31 mouse cellular contexts compared by ENCODE assay signal in genomic region chr5:23661191-23661590, GRCm38 (mm10). TPM values are rescaled to one million over a fixed set of nuclear protein-coding genes. Genes with fewer than 3 reads are reported as not detected.
DNase-seq lines count a peak whose midpoint lies in the region; ATAC-seq and TF ChIP-seq lines count a peak whose summit lies in the region.
"Had no signal": no experiment of that assay in that cellular context is flagged by ENCODE, and none has a peak within 500 bp of the region (broad histone marks: within the 10 kb centered on the region; RNA-seq: fewer than 3 reads in every experiment).

No protein-coding gene starts in this region.

- no peaks in the 10 kb centered on the region for H3K27me3 ChIP-seq in lung, embryonic 14.5 days (ENCODE audit: insufficient read depth, low read length)
- H3K27me3 ChIP-seq: embryonic facial prominence, embryonic 13.5 days; forebrain, embryonic 13.5 days; heart, embryonic 12.5 days; heart, embryonic 15.5 days; hindbrain, embryonic 13.5 days; Patski had no signal

- no peaks in the 10 kb centered on the region for H3K4me1 ChIP-seq in lung, embryonic 14.5 days (ENCODE audit: insufficient read depth)
- H3K4me1 ChIP-seq: embryonic facial prominence, embryonic 10.5 days; forebrain, embryonic 13.5 days; hindbrain, embryonic 13.5 days had no signal

- no peaks in the 10 kb centered on the region for H3K9me3 ChIP-seq in lung, embryonic 14.5 days (ENCODE audit: low read depth, low read length)
- H3K9me3 ChIP-seq: embryonic facial prominence, embryonic 10.5 days; embryonic facial prominence, embryonic 13.5 days; forebrain, embryonic 10.5 days; forebrain, embryonic 13.5 days; heart, embryonic 12.5 days; heart, embryonic 15.5 days; hindbrain, embryonic 10.5 days; hindbrain, embryonic 13.5 days had no signal

- H3K4me3 ChIP-seq in lung, embryonic 14.5 days (ENCODE audit: low read depth, low read length): no peak overlapping the region
- H3K4me3 ChIP-seq: embryonic facial prominence, embryonic 10.5 days; embryonic facial prominence, embryonic 13.5 days; erythroblast, embryonic 14.5 days; forebrain, embryonic 10.5 days; forebrain, embryonic 13.5 days; gastrocnemius, adult 2 months; heart, embryonic 12.5 days; heart, embryonic 15.5 days; hindbrain, embryonic 10.5 days; hindbrain, embryonic 13.5 days had no signal

- no peak for TF ChIP-seq CTCF in lung, embryonic 14.5 days (IDR thresholded peaks at IDR 0.05; ENCODE audit: low read depth)

- no peak overlapping the region for H3K4me2 ChIP-seq in lung, embryonic 14.5 days
- H3K4me2 ChIP-seq: embryonic facial prominence, embryonic 13.5 days; forebrain, embryonic 13.5 days; heart, embryonic 12.5 days; heart, embryonic 15.5 days; hindbrain, embryonic 13.5 days had no signal

- H3K36me3 ChIP-seq in lung, embryonic 14.5 days (ENCODE audit: insufficient read depth): no peaks in the 10 kb centered on the region
- H3K36me3 ChIP-seq: embryonic facial prominence, embryonic 10.5 days; embryonic facial prominence, embryonic 13.5 days; forebrain, embryonic 10.5 days; heart, embryonic 12.5 days; heart, embryonic 15.5 days; hindbrain, embryonic 10.5 days; hindbrain, embryonic 13.5 days had no signal

- no peak overlapping the region for H3K9ac ChIP-seq in lung, embryonic 14.5 days
- H3K9ac ChIP-seq: embryonic facial prominence, embryonic 13.5 days; forebrain, embryonic 13.5 days; heart, embryonic 12.5 days; heart, embryonic 15.5 days; hindbrain, embryonic 13.5 days had no signal

- no peak for DNase-seq in lung, embryonic 14.5 days
- DNase-seq in lung, postnatal 4 days: no peak
- peak; percentile 24 for DNase-seq in c-Kit-positive CD71-negative TER-119-negative erythroid progenitor cells, embryonic 14.5 days (ENCODE audit: low read depth)
- peak; percentile 37 for DNase-seq in mesoderm, embryonic 11.5 days (ENCODE audit: low read depth, low spot score)
- DNase-seq in right cerebral cortex, postnatal 25 days: no peak
- DNase-seq: adrenal gland, postnatal 10 days; adrenal gland, postnatal 36 days; cerebellum, adult 11 months; cerebellum, adult 2 months; cerebellum, postnatal 10 days; cerebellum, postnatal 36 days; embryo, embryonic 11 days; gastrocnemius, adult 2 months; gastrocnemius, postnatal 14 days; heart, postnatal 10 days; heart, postnatal 36 days; kidney, adult 11 months had no signal

- WGBS in lung, embryonic 14.5 days: 51% methylated on average over 2 of the region's 2 CpGs

- 0 out of 2 replicates have a peak, but pooled peaks have one; percentile 31 for ATAC-seq in lung, embryonic 14.5 days (ENCODE audit: insufficient read depth)
- ATAC-seq in erythroid progenitor cell, adult 5-6 weeks (replicated peaks; ENCODE audit: low FRiP score, poor library complexity, severe bottlenecking): no peak
- ATAC-seq: CD4-positive, CD25-positive, alpha-beta regulatory T cell, adult 4 months; forebrain, embryonic 13.5 days; forebrain, embryonic 16.5 days; hindbrain, embryonic 16.5 days; Patski had no signal

- no peak overlapping the region for H3K27ac ChIP-seq in lung, embryonic 14.5 days (ENCODE audit: low read depth)
- H3K27ac ChIP-seq: embryonic facial prominence, embryonic 10.5 days; embryonic facial prominence, embryonic 13.5 days; forebrain, embryonic 10.5 days; forebrain, embryonic 13.5 days; gastrocnemius, adult 2 months; heart, embryonic 15.5 days; hindbrain, embryonic 10.5 days; hindbrain, embryonic 13.5 days had no signal

RNA-seq across cellular contexts. Expression of gene Srpk2, which starts 23.2 kb away (rescaled TPM):
- polyA plus RNA-seq in lung, embryonic 14.5 days (2014; fragmentation: Nextera tagmentation; extraction: Ambion mirVana): 49.2 and 50.2 TPM in 2 replicates
- total RNA-seq in erythroid progenitor cell, adult 5-6 weeks (2015; ENCODE audit: low replicate concordance): 8.6 and 12.6 TPM in 2 replicates
- total RNA-seq in erythroid progenitor cell, adult 5-6 weeks (2017; ENCODE audit: low replicate concordance): 10.1 and 12.8 TPM in 2 replicates

Comparison
In these comparisons a context has a peak if more than half of its experiments do, and no peak if none do; other contexts are left out.
1. DNase-seq: peak in c-Kit-positive CD71-negative TER-119-negative erythroid progenitor cells, embryonic 14.5 days (single experiment) and mesoderm, embryonic 11.5 days (single experiment); none in lung, embryonic 14.5 days (single experiment), lung, postnatal 4 days (0 of 2) and right cerebral cortex, postnatal 25 days (single experiment).